Mouse (Mus musculus): ENCODE measurements around the gene Tbc1d22a.
A peak's percentile ranks its signal among the peaks of the same experiment; 100 is the strongest.

Gene Tbc1d22a

GRCm38 (mm10) chr15:86234517-86235441, 20.5 kb downstream of the Tbc1d22a start:
- DNase-seq (ENCODE audit: low read depth, low spot score): no peak

GRCm38 (mm10) chr15:86236252-86236651, 22.0 kb downstream of the Tbc1d22a start:
- peak; percentile 54 for DNase-seq (ENCODE audit: low read depth, low spot score)

GRCm38 (mm10) chr15:86238076-86238475, 23.8 kb downstream of the Tbc1d22a start:
- DNase-seq (ENCODE audit: low read depth, low spot score): no peak

DNA sequence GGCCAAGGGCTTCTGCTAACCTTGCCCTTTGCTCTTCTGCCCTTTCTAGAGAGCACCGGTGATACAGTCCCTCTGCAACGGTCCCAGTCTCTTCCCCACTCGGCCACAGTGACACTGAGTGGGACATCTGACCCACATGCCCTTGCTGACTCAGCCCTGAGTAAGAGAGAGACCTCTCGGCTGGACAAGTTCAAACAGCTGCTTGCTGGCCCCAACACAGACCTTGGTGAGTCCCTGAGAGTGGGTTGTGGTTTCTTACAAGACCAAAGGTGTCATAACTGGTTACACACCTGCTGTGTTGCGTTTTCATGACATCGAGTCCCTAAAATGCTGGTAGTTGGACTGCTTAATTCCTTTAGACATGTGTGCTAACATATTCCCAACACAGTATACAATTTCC, 24.8 kb downstream of the Tbc1d22a start:
- DNase-seq (ENCODE audit: low read depth, low spot score): no peak

DNA sequence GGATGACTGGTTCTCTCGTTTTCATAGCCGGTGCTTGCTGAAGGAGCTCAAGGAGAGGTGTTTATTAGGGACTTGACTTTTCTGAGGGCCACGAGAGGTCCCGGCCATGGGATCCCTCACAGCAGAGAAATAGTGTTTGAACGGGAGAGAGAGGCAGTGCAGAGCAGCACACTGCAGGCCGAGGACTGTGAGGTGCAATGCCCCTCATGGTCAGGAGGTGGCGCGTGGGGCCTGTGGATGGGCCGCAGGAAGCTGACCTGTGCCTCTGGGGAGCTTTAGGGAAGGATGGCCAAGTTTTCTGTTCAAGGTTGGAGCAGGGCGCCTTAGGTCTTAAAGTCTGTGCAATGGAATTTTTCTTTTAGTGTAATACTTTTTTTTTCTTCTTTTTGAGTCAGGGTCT, 25.5 kb downstream of the Tbc1d22a start:
- peak; percentile 63 for DNase-seq (ENCODE audit: low read depth, low spot score)

DNA sequence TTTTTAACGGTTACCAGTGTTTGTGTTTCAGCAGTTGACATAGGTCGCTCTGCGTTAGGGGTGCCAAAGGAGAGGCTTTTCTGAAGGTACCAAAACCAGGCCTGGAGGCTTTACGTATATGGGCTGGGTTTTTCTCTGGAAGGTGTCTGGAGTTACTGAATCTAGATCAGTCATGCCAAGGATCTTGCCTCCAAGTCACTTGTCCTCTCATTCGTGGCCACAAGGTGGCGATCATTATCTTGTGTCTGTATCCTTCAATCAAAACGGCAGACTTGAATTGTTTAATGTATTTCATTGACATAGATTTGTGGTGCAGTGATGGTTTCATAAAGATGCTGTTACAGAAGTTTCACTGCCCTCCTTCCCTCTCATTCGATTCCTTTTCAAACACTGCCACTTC, 29.4 kb downstream of the Tbc1d22a start:
- DNase-seq (ENCODE audit: low read depth, low spot score): peak; percentile 66

- no peak for DNase-seq (ENCODE audit: low read depth, low spot score)
Observed at GRCm38 (mm10) chr15:86244380-86244779, 30.1 kb downstream of the Tbc1d22a start.

DNA sequence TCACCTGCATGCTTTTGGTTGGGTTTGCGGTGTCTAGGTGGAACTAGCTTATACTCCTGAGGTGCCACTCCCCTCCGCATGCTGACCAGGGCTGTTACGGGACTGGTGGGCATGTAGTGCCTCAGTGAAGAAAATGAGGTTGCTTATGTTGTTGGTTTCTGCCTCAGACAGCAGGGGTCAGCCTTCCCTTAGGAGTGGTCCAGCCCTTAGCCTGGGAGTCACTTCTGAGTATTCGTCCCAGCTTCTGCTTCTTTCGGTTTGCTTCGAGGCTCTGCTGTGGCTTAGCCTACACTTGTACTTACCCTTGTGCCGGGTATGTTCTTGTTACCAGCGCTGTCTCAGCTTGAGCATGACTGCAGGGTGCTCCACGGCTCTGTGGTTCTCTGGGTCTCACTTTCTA, 36.0 kb downstream of the Tbc1d22a start:
- DNase-seq (ENCODE audit: low read depth, low spot score): peak; percentile 26

DNA sequence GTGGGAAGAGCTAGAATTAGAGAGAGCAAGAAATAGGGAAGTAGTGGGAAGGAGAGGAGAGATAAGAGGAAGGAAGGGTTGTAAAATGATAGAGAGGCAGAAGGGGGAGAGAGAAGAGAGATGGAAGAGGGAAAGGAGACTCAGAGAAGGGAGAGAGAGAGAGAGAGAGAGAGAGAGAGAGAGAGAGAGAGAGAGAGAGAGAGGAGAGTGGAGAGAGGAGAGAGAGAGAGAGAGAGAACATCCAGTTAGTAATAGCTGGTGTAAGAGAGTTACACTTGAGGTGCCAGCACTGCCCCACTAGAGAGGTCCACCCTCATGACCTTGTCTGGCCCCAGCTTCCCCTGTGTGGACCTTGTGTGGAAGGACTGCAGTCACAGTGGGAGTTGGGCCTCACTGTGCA, 37.9 kb downstream of the Tbc1d22a start:
- DNase-seq (ENCODE audit: low read depth, low spot score): no peak

DNA sequence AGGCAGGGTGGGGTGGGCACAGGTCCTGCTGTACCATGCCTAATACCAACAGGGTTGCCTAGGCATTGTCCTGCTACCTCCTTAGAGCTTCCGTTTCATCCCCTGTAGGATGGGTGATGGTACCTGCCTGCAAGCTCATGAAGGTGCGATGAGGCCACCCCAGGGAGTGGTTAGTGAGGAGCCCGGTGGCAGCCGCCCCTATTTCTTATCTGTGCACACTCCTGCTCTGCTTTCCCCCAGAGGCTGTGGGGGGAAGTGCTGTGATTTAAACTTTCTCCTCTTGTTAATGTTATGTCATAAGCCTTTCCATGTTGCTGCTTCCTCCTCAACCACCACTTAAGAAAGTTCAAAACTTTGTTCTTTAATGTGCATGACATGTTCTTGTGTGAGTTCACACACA, 38.4 kb downstream of the Tbc1d22a start:
- DNase-seq (ENCODE audit: low read depth, low spot score): no peak

- DNase-seq (ENCODE audit: low read depth, low spot score): no peak
Observed at GRCm38 (mm10) chr15:86253411-86253810, 39.2 kb downstream of the Tbc1d22a start.

DNA sequence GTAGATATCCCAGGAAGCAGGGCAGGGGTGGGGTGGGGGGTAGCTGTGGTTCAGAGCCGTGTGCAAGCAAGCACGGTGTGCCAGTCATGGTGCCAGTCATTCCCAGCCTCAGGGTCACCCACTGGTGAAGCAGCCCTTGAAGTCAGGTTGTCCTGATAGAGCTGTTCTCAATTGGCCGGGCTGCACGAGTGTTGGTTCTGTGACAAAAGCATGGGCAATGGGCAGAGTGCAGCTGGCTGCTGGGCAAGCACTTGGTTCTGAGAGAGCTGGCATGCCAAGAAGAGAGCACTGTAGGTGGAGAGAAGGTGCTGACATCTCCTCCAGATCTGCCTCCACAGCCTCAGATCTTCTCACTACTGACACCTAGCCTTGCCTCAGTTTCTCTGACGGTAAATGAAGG, 41.9 kb downstream of the Tbc1d22a start:
- no peak for DNase-seq (ENCODE audit: low read depth, low spot score)

GRCm38 (mm10) chr15:86256728-86257179, 42.5 kb downstream of the Tbc1d22a start:
- DNase-seq (ENCODE audit: low read depth, low spot score): no peak

- no peak for DNase-seq (ENCODE audit: low read depth, low spot score)
Observed at GRCm38 (mm10) chr15:86257916-86258685, 43.8 kb downstream of the Tbc1d22a start.

DNA sequence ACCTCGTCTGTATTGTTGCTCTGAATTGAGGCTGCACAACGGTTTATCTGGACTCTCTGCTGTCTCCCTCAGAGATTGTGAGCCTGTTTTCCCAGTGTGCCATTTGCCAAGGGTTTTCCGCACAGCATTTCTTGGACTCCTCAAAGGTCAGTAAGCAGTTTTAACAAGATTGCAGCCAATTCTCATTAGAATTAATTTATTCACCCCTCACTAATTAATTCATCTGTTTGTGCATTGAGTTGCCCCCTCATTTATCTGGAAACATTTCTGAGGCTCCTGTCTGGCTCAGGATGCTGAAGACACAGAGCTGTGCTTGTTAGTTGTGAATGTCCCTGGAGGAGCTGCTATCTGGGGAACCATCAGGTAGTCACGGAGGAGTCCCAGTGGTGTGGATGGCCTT, 45.0 kb downstream of the Tbc1d22a start:
- DNase-seq (ENCODE audit: low read depth, low spot score): no peak

- DNase-seq (ENCODE audit: low read depth, low spot score): no peak
Observed at GRCm38 (mm10) chr15:86260111-86260510, 45.9 kb downstream of the Tbc1d22a start.

GRCm38 (mm10) chr15:86264389-86264788, 50.1 kb downstream of the Tbc1d22a start:
- DNase-seq (ENCODE audit: low read depth, low spot score): no peak

GRCm38 (mm10) chr15:86264803-86265202, 50.5 kb downstream of the Tbc1d22a start:
- DNase-seq (ENCODE audit: low read depth, low spot score): no peak

- no peak for DNase-seq (ENCODE audit: low read depth, low spot score)
Observed at GRCm38 (mm10) chr15:86266975-86267374, 52.7 kb downstream of the Tbc1d22a start.

- DNase-seq (ENCODE audit: low read depth, low spot score): no peak
Observed at GRCm38 (mm10) chr15:86268526-86268925, 54.3 kb downstream of the Tbc1d22a start.

GRCm38 (mm10) chr15:86275754-86276153, 61.5 kb downstream of the Tbc1d22a start:
- no peak for DNase-seq (ENCODE audit: low read depth, low spot score)

GRCm38 (mm10) chr15:86276538-86277264, 62.4 kb downstream of the Tbc1d22a start:
- DNase-seq (ENCODE audit: low read depth, low spot score): no peak

Data from ES-CJ7 (cell line).